Mouse (Mus musculus): ENCODE results near the gene Igfals. TPM values are rescaled to one million over a fixed set of nuclear protein-coding genes. Genes with fewer than 3 reads are reported as not detected.

The Igfals gene
- polyA plus RNA-seq, 1 experiment, result 0.42 TPM

DNA sequence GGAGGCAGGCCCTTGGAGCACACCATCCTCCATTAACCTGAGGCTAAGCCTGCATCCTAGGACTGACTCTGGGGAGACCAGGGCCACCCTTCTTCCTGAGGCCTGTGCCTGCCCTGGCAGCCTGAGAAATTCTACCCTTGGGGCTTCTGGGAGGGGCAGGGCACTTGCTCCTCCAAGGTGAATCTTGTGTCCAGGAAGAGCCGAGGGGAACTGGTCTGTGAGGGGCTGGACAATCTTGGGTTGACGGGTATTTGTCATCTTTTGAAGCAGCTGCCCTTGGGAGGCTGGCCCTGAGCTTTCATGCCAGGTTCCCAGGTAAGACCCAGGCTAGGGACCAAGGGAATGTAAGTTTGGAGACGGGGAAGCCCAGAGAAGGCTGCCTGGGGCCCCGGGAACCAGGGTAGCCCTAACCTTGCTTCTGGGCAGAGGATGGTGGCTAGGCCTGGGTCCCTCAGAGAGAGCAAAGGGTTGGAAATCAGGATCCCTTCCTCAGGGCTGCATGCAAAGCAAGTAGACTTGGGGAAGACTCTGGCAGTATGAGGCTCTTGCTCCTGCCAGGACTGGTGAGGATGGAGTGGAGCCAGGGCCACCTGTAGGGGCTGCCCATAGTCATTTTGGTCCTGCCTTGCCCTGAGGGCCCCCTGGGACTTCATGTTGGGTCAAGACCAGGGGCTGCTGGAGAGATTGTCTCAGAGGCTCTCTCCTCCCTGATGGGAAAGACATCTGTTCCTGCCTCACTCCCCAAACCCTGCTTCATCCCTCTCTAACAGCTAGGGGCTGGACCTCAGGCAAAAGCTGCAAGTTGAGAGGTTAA, 32.5 kb downstream of the Igfals start:
- 73% methylated on average over 4 of the region's 4 CpGs for WGBS
- TF ChIP-seq CTCF (IDR thresholded peaks at IDR 0.05; ENCODE audit: extremely low read depth, insufficient read length, insufficient replicate concordance, low read depth, low read length) (no peak), POLR2A (IDR thresholded peaks at IDR 0.05; ENCODE audit: low read depth, low read length) (no peak)
- peaks cover 45% of the 10 kb centered on the region for H3K36me3 ChIP-seq (ENCODE audit: control insufficient read depth, insufficient read depth, low read length)

DNA sequence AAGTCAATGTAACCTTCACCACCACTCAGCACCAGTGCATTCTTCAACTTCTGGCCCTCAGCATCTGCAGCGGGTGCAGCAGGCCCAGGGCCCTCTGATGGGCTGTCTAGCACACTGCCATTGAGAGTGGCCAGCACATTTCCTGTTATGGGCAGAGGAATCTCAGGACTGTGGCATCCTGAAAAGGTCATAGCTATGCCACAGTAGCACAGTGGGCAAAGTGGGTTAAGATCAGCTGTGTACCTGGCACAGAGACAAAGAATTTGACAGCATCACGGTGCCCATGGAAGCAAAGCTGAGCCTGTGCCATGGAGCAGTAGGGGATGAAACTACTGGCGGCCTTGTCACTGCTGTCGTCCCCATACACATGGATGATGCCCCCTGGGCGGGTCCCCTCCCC, 33.4 kb downstream of the Igfals start:
- Histone ChIP-seq H3K36me3 (ENCODE audit: control insufficient read depth, insufficient read depth, low read length) (peaks cover 50% of the 10 kb centered on the region), H3K4me1 (ENCODE audit: control insufficient read depth, insufficient read depth, insufficient read length, low read length) (peaks cover 11% of the 10 kb centered on the region; the same call in 1 of the 2 replicates), H3K4me3 (ENCODE audit: low read depth, low read length) (no peak overlapping the region), H3K27me3 (ENCODE audit: control insufficient read depth, insufficient read depth, low read length) (no peaks in the 10 kb centered on the region), H3K27ac (ENCODE audit: insufficient read depth, low read depth, low read length) (no peak overlapping the region)
- TF ChIP-seq POLR2A (IDR thresholded peaks at IDR 0.05; ENCODE audit: low read depth, low read length) (no peak), CTCF (IDR thresholded peaks at IDR 0.05; ENCODE audit: extremely low read depth, insufficient read length, insufficient replicate concordance, low read depth, low read length) (no peak)
- WGBS, result 83% methylated on average over 5 of the region's 5 CpGs

More for the DNA sequence above, 32.5 kb downstream of the Igfals start:
- H3K4me1 ChIP-seq (ENCODE audit: control insufficient read depth, insufficient read depth, insufficient read length, low read length), result peaks cover 11% of the 10 kb centered on the region; the same call in 1 of the 2 replicates
- no peak overlapping the region for H3K27ac ChIP-seq (ENCODE audit: insufficient read depth, low read depth, low read length)
- no peak overlapping the region for H3K4me3 ChIP-seq (ENCODE audit: low read depth, low read length)
- H3K27me3 ChIP-seq (ENCODE audit: control insufficient read depth, insufficient read depth, low read length), result no peaks in the 10 kb centered on the region

GRCm38 (mm10) chr17:24900014-24900413, 34.2 kb downstream of the Igfals start:
- TF ChIP-seq POLR2A (IDR thresholded peaks at IDR 0.05; ENCODE audit: low read depth, low read length) (no peak), CTCF (IDR thresholded peaks at IDR 0.05; ENCODE audit: extremely low read depth, insufficient read length, insufficient replicate concordance, low read depth, low read length) (no peak)
- H3K36me3 ChIP-seq (ENCODE audit: control insufficient read depth, insufficient read depth, low read length), result peaks cover 59% of the 10 kb centered on the region
- H3K27ac ChIP-seq (ENCODE audit: insufficient read depth, low read depth, low read length), result no peak overlapping the region
- H3K4me3 ChIP-seq (ENCODE audit: low read depth, low read length), result no peak overlapping the region
- no peaks in the 10 kb centered on the region for H3K27me3 ChIP-seq (ENCODE audit: control insufficient read depth, insufficient read depth, low read length)
- WGBS, result 87% methylated on average over 6 of the region's 6 CpGs
- H3K4me1 ChIP-seq (ENCODE audit: control insufficient read depth, insufficient read depth, insufficient read length, low read length), result peaks cover 11% of the 10 kb centered on the region; the same call in 1 of the 2 replicates

GRCm38 (mm10) chr17:24902124-24902523, 36.3 kb downstream of the Igfals start:
- Histone ChIP-seq H3K4me3 (ENCODE audit: low read depth, low read length) (no peak overlapping the region), H3K4me1 (ENCODE audit: control insufficient read depth, insufficient read depth, insufficient read length, low read length) (peaks cover 6% of the 10 kb centered on the region; the same call in 1 of the 2 replicates), H3K27me3 (ENCODE audit: control insufficient read depth, insufficient read depth, low read length) (no peaks in the 10 kb centered on the region), H3K27ac (ENCODE audit: insufficient read depth, low read depth, low read length) (no peak overlapping the region), H3K36me3 (ENCODE audit: control insufficient read depth, insufficient read depth, low read length) (peaks cover 72% of the 10 kb centered on the region)
- TF ChIP-seq CTCF (IDR thresholded peaks at IDR 0.05; ENCODE audit: extremely low read depth, insufficient read length, insufficient replicate concordance, low read depth, low read length), result no peak
- no peak for TF ChIP-seq POLR2A (IDR thresholded peaks at IDR 0.05; ENCODE audit: low read depth, low read length)
- WGBS, result 86% methylated on average over 5 of the region's 5 CpGs

DNA sequence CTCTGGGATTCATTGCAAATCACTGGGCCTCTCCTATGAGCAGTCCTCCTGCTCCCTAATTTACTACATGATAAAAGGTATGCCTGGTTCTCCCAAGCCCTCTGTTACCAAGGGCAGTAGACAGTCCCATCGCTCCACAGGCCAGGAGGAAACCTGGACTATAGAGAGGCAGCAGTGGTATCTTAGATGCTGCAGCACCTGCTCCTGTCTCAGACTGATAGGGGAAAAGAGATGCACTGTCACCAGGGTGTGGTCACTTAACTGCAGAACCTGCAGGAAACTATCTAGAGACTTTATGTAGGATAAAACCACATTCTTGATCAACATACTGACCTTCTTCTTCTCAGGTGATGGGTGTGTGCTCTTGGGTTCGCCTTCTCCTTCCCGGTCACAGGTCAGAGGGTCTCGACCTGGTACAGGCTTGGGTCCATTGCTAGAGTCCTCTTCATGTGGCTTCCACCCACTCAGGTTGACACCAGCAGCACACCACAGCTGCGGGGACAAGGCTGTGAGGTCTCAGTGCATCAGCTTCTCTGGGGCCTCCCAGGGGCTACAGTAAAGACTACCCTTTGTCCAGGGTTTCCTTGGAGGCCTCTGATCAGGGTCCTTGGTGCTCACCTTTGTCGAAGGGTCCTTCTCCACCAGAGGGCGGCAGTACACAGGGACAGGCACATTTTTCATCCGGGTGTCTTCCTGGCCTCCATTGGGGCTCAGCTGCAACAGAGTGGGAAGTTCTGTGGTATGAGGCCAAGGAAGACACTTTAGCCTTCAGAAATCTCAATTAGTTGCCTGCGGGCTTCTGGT, 37.1 kb downstream of the Igfals start:
- H3K27me3 ChIP-seq (ENCODE audit: control insufficient read depth, insufficient read depth, low read length), result no peaks in the 10 kb centered on the region
- H3K4me3 ChIP-seq (ENCODE audit: low read depth, low read length), result no peak overlapping the region
- WGBS, result 68% methylated on average over 9 of the region's 9 CpGs
- TF ChIP-seq POLR2A (IDR thresholded peaks at IDR 0.05; ENCODE audit: low read depth, low read length) (no peak), CTCF (IDR thresholded peaks at IDR 0.05; ENCODE audit: extremely low read depth, insufficient read length, insufficient replicate concordance, low read depth, low read length) (peak; percentile 12; the same call in 1 of the 2 replicates)
- no peaks in the 10 kb centered on the region for H3K4me1 ChIP-seq (ENCODE audit: control insufficient read depth, insufficient read depth, insufficient read length, low read length)
- peaks cover 74% of the 10 kb centered on the region for H3K36me3 ChIP-seq (ENCODE audit: control insufficient read depth, insufficient read depth, low read length)
- H3K27ac ChIP-seq (ENCODE audit: insufficient read depth, low read depth, low read length), result no peak overlapping the region

- no peak for TF ChIP-seq POLR2A (IDR thresholded peaks at IDR 0.05; ENCODE audit: low read depth, low read length)
- TF ChIP-seq CTCF (IDR thresholded peaks at IDR 0.05; ENCODE audit: extremely low read depth, insufficient read length, insufficient replicate concordance, low read depth, low read length), result no peak
- Histone ChIP-seq H3K36me3 (ENCODE audit: control insufficient read depth, insufficient read depth, low read length) (peaks cover 75% of the 10 kb centered on the region), H3K4me3 (ENCODE audit: low read depth, low read length) (no peak overlapping the region), H3K4me1 (ENCODE audit: control insufficient read depth, insufficient read depth, insufficient read length, low read length) (no peaks in the 10 kb centered on the region), H3K27ac (ENCODE audit: insufficient read depth, low read depth, low read length) (no peak overlapping the region), H3K27me3 (ENCODE audit: control insufficient read depth, insufficient read depth, low read length) (no peaks in the 10 kb centered on the region)
- WGBS, result 89% methylated on average over 9 of the region's 9 CpGs
Observed at GRCm38 (mm10) chr17:24903767-24904166, 38.0 kb downstream of the Igfals start.

DNA sequence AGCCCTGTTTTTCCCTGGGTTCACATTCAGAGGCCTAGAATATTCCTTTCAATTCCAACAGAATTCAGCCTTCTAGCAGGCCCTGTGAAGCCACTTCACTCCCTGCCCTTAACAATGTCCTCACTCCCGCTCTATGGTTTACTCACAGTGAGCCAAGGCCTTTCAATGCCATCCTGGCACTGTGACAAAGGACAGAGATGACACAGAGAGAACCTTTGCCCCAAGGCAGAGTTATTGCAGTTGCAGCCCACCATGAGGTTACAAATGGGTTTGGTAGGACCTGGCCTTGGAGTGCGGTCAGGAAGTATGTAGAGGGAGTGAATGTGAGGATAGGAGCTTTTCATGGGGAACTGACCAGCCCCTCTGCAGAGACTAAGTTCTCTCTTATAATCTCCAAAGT, 41.8 kb downstream of the Igfals start:
- Histone ChIP-seq H3K4me1 (ENCODE audit: control insufficient read depth, insufficient read depth, insufficient read length, low read length) (no peaks in the 10 kb centered on the region), H3K4me3 (ENCODE audit: low read depth, low read length) (no peak overlapping the region), H3K36me3 (ENCODE audit: control insufficient read depth, insufficient read depth, low read length) (peaks cover 71% of the 10 kb centered on the region), H3K27me3 (ENCODE audit: control insufficient read depth, insufficient read depth, low read length) (no peaks in the 10 kb centered on the region), H3K27ac (ENCODE audit: insufficient read depth, low read depth, low read length) (no peak overlapping the region)
- 84% methylated on average over 2 of the region's 2 CpGs for WGBS
- no peak for TF ChIP-seq POLR2A (IDR thresholded peaks at IDR 0.05; ENCODE audit: low read depth, low read length)
- no peak for TF ChIP-seq CTCF (IDR thresholded peaks at IDR 0.05; ENCODE audit: extremely low read depth, insufficient read length, insufficient replicate concordance, low read depth, low read length)

Measured in small intestine, adult 2 months (tissue).